Mouse (Mus musculus): ENCODE results near the gene Rgs19. TPM values are rescaled to one million over a fixed set of nuclear protein-coding genes. Genes with fewer than 3 reads are reported as not detected.

The Rgs19 gene
- polyA plus RNA-seq, 1 experiment from 2014 or later, result 20.0 TPM

DNA sequence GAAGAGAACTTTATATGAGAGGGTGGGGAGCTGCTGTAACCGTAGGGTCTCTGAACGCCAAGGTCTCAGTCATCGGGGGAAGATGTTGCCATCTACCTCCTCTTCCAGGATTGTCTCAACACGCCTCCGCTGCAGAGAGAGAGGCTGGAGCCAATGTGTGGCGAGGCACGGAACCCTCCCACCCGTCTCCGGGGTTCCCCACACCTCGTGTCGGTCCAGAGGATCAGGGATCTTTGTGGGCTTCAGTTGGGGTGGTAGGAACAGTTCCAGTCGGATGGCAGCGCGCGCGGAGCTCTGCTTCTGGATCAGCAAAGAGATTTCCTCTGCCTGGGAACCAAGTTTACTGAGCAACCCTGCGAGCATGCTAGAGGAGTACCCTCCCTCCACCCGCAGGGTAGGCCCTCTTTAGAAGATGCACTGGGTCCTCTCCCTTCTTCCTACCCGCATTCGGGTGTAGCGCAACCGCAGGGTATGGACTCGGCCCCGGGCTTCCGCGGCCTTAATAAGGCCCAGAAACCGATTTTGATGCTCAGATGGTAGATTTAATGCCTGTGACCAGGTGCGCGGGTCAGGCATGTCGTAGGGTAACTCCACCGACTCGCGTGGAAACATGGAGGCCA is 3.1 kb upstream of the Rgs19 start:
- ATAC-seq (ENCODE audit: low FRiP score, low TSS enrichment) (no peak), DNase-seq (ENCODE audit: low spot score) (peak; percentile 8)
- WGBS, result 76% methylated on average over 33 of the region's 33 CpGs
- H3K4me2 ChIP-seq (replicated peaks; ENCODE audit: low read depth), result no peak overlapping the region
- H3K27ac ChIP-seq (replicated peaks), result no peak overlapping the region
- H3K36me3 ChIP-seq (ENCODE audit: control insufficient read depth, insufficient read depth, low read length), result no peaks in the 10 kb centered on the region
- H3K9ac ChIP-seq (ENCODE audit: low read length), result no peak overlapping the region
- no peak for TF ChIP-seq CTCF (IDR thresholded peaks at IDR 0.05; ENCODE audit: low read depth)
- no peak overlapping the region for H3K4me3 ChIP-seq (ENCODE audit: low read depth, low read length)
- H3K4me1 ChIP-seq (replicated peaks; ENCODE audit: control insufficient read depth, insufficient read depth), result peaks cover 2% of the 10 kb centered on the region; the same call in 1 of the 2 replicates
- no peaks in the 10 kb centered on the region for H3K9me3 ChIP-seq (ENCODE audit: control insufficient read depth, low read length)
- H3K27me3 ChIP-seq (ENCODE audit: control insufficient read depth, insufficient read depth, low read length), result no peaks in the 10 kb centered on the region

- no peaks in the 10 kb centered on the region for H3K27me3 ChIP-seq (ENCODE audit: control insufficient read depth, insufficient read depth, low read length)
- H3K4me1 ChIP-seq (replicated peaks; ENCODE audit: control insufficient read depth, insufficient read depth), result peaks cover 2% of the 10 kb centered on the region; the same call in 1 of the 2 replicates
- 72% methylated on average over 1 of the region's 1 CpGs for WGBS
- no peaks in the 10 kb centered on the region for H3K36me3 ChIP-seq (ENCODE audit: control insufficient read depth, insufficient read depth, low read length)
- ATAC-seq (ENCODE audit: low FRiP score, low TSS enrichment) (no peak), DNase-seq (ENCODE audit: low spot score) (peak; percentile 10)
- TF ChIP-seq CTCF (IDR thresholded peaks at IDR 0.05; ENCODE audit: low read depth), result no peak
- no peak for TF ChIP-seq EP300 (optimal IDR thresholded peaks at IDR 0.05)
- no peak overlapping the region for H3K4me3 ChIP-seq (ENCODE audit: low read depth, low read length)
- no peak overlapping the region for H3K9ac ChIP-seq (ENCODE audit: low read length)
- H3K4me2 ChIP-seq (replicated peaks; ENCODE audit: low read depth), result no peak overlapping the region
- H3K27ac ChIP-seq (replicated peaks), result no peak overlapping the region
- no peaks in the 10 kb centered on the region for H3K9me3 ChIP-seq (ENCODE audit: control insufficient read depth, low read length)
Observed at GRCm38 (mm10) chr2:181695776-181696175, 2.0 kb upstream of the Rgs19 start.

GRCm38 (mm10) chr2:181694581-181694980 is 804 bp upstream of the Rgs19 start:
- H3K4me3 ChIP-seq (ENCODE audit: low read depth, low read length), result no peak overlapping the region
- no peak for ATAC-seq (ENCODE audit: low FRiP score, low TSS enrichment)

DNA sequence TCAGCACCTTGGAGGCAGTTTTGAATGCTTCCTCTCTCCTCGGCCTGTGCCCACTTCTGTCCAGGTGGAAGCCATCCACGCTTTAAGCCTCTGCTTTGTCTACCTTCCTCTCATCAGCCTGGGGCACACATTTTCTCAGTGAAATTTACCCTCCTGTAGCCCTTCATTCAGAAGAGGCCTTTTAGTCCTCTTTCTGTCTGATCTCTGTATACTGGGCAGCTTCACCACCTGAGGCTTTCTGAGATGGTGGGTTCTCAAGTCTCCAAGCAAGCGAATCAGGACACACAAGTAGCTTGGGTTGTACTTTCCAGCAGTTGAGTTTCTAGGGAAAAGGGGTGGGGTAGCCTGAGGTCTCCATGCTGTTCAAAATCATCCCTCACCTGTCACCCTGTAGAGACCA is 1.5 kb downstream of the Rgs19 start:
- TF ChIP-seq CTCF (IDR thresholded peaks at IDR 0.05; ENCODE audit: low read depth) (no peak), EP300 (optimal IDR thresholded peaks at IDR 0.05) (no peak)
- Histone ChIP-seq H3K4me1 (replicated peaks; ENCODE audit: control insufficient read depth, insufficient read depth) (peaks cover 2% of the 10 kb centered on the region; the same call in 1 of the 2 replicates), H3K27me3 (ENCODE audit: control insufficient read depth, insufficient read depth, low read length) (no peaks in the 10 kb centered on the region), H3K36me3 (ENCODE audit: control insufficient read depth, insufficient read depth, low read length) (0 out of 2 replicates have a peak, but pooled peaks cover 3% of the 10 kb centered on the region), H3K4me2 (replicated peaks; ENCODE audit: low read depth) (no peak overlapping the region; the same call in 1 of the 2 replicates), H3K27ac (replicated peaks) (no peak overlapping the region), H3K9ac (ENCODE audit: low read length) (no peak overlapping the region), H3K4me3 (ENCODE audit: low read depth, low read length) (no peak overlapping the region), H3K9me3 (ENCODE audit: control insufficient read depth, low read length) (no peaks in the 10 kb centered on the region)
- WGBS, result 85% methylated on average over 3 of the region's 3 CpGs
- peak; percentile 9 for DNase-seq (ENCODE audit: low spot score)
- ATAC-seq (ENCODE audit: low FRiP score, low TSS enrichment), result no peak

More at GRCm38 (mm10) chr2:181694581-181694980, 804 bp upstream of the Rgs19 start:
- peaks cover 2% of the 10 kb centered on the region; the same call in 1 of the 2 replicates for H3K4me1 ChIP-seq (replicated peaks; ENCODE audit: control insufficient read depth, insufficient read depth)
- H3K4me2 ChIP-seq (replicated peaks; ENCODE audit: low read depth), result no peak overlapping the region
- no peak overlapping the region for H3K9ac ChIP-seq (ENCODE audit: low read length)
- peak; percentile 11 for DNase-seq (ENCODE audit: low spot score)
- TF ChIP-seq CTCF (IDR thresholded peaks at IDR 0.05; ENCODE audit: low read depth) (no peak), EP300 (optimal IDR thresholded peaks at IDR 0.05) (no peak)
- no peaks in the 10 kb centered on the region for H3K36me3 ChIP-seq (ENCODE audit: control insufficient read depth, insufficient read depth, low read length)
- WGBS, result 87% methylated on average over 3 of the region's 3 CpGs
- H3K9me3 ChIP-seq (ENCODE audit: control insufficient read depth, low read length), result no peaks in the 10 kb centered on the region
- no peaks in the 10 kb centered on the region for H3K27me3 ChIP-seq (ENCODE audit: control insufficient read depth, insufficient read depth, low read length)
- no peak overlapping the region for H3K27ac ChIP-seq (replicated peaks)

DNA sequence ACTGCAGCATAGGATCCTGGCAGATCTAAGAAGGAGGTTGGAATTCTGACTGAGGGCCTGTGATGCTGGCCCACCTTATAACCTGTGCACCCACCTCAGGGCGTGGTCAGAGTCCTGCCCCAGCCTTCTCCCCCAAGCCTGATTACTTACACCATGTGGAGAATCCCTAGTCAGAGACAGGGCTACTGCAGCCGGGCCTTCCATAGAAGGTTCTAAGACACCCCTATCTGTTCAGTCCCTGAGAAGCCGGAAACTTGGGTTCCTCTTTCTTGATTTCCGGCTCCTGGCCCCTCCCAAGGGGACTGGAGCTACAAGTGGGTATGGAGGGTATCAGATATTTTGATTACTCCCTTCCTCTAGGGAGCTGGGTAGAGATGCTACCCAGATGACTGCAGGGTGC is 2.2 kb downstream of the Rgs19 start:
- H3K4me2 ChIP-seq (replicated peaks; ENCODE audit: low read depth), result no peak overlapping the region
- peak; percentile 11 for DNase-seq (ENCODE audit: low spot score)
- no peak overlapping the region for H3K4me3 ChIP-seq (ENCODE audit: low read depth, low read length)
- WGBS, result 87% methylated on average over 4 of the region's 4 CpGs
- H3K27me3 ChIP-seq (ENCODE audit: control insufficient read depth, insufficient read depth, low read length), result no peaks in the 10 kb centered on the region
- H3K36me3 ChIP-seq (ENCODE audit: control insufficient read depth, insufficient read depth, low read length), result 0 out of 2 replicates have a peak, but pooled peaks cover 3% of the 10 kb centered on the region
- H3K9ac ChIP-seq (ENCODE audit: low read length), result no peak overlapping the region
- H3K4me1 ChIP-seq (replicated peaks; ENCODE audit: control insufficient read depth, insufficient read depth), result peaks cover 2% of the 10 kb centered on the region; the same call in 1 of the 2 replicates
- ATAC-seq (ENCODE audit: low FRiP score, low TSS enrichment), result no peak
- TF ChIP-seq CTCF (IDR thresholded peaks at IDR 0.05; ENCODE audit: low read depth), result no peak
- TF ChIP-seq EP300 (optimal IDR thresholded peaks at IDR 0.05), result no peak
- no peaks in the 10 kb centered on the region for H3K9me3 ChIP-seq (ENCODE audit: control insufficient read depth, low read length)
- no peak overlapping the region for H3K27ac ChIP-seq (replicated peaks)

DNA sequence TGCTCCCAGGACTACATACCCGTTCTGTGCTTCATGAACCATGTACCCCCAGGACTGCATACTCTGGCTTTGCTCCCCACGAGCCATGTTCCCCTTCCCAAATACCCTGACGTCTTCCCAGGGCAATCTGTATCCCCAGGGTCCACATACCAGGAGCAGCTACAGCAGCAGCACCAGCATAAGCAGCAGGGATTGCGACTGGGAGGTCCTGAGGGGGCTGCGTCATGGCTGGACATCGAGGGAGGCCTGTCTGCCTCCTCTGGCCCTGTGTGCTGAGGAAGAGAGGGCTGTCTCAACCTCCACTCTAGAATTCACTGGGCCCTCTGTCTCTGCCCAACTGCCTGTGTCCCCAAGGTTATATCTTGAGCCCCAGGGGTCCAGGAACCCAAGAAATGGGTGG is 2.7 kb downstream of the Rgs19 start:
- Histone ChIP-seq H3K27me3 (ENCODE audit: control insufficient read depth, insufficient read depth, low read length) (no peaks in the 10 kb centered on the region), H3K9ac (ENCODE audit: low read length) (no peak overlapping the region), H3K4me1 (replicated peaks; ENCODE audit: control insufficient read depth, insufficient read depth) (peaks cover 2% of the 10 kb centered on the region; the same call in 1 of the 2 replicates), H3K4me3 (ENCODE audit: low read depth, low read length) (no peak overlapping the region), H3K9me3 (ENCODE audit: control insufficient read depth, low read length) (no peaks in the 10 kb centered on the region), H3K4me2 (replicated peaks; ENCODE audit: low read depth) (no peak overlapping the region), H3K27ac (replicated peaks) (no peak overlapping the region), H3K36me3 (ENCODE audit: control insufficient read depth, insufficient read depth, low read length) (0 out of 2 replicates have a peak, but pooled peaks cover 3% of the 10 kb centered on the region)
- DNase-seq (ENCODE audit: low spot score) (peak; percentile 10), ATAC-seq (ENCODE audit: low FRiP score, low TSS enrichment) (no peak)
- 76% methylated on average over 6 of the region's 6 CpGs for WGBS
- no peak for TF ChIP-seq EP300 (optimal IDR thresholded peaks at IDR 0.05)
- TF ChIP-seq CTCF (IDR thresholded peaks at IDR 0.05; ENCODE audit: low read depth), result no peak
